In genomic region chr12:17537147-17537546, GRCm38 (mm10) we compare ENCODE assay signal across 29 mouse cellular contexts. TPM values are rescaled to one million over a fixed set of nuclear protein-coding genes. Genes with fewer than 3 reads are reported as not detected.
DNase-seq lines count a peak whose midpoint lies in the region; ATAC-seq and TF ChIP-seq lines count a peak whose summit lies in the region.
"Had no signal": no experiment of that assay in that cellular context is flagged by ENCODE, and none has a peak within 500 bp of the region (broad histone marks: within the 10 kb centered on the region; RNA-seq: fewer than 3 reads in every experiment).

No protein-coding gene starts in this region.

- no peaks in the 10 kb centered on the region for H3K9me3 ChIP-seq in intestine, embryonic 16.5 days (ENCODE audit: control insufficient read depth, low read length)
- H3K9me3 ChIP-seq in liver, embryonic 14.5 days (ENCODE audit: control insufficient read depth, low read length) = no peaks in the 10 kb centered on the region
- no peaks in the 10 kb centered on the region for H3K9me3 ChIP-seq in stomach, postnatal 0 days (ENCODE audit: control insufficient read depth, low read length)
- H3K9me3 ChIP-seq: heart, embryonic 13.5 days; hindbrain, embryonic 10.5 days; hindbrain, embryonic 15.5 days; midbrain, embryonic 10.5 days; midbrain, embryonic 15.5 days had no signal

- no peak overlapping the region for H3K27ac ChIP-seq in intestine, embryonic 16.5 days (ENCODE audit: low read length)
- peak overlapping the region; percentile 90 for H3K27ac ChIP-seq in liver, embryonic 14.5 days
- no peak overlapping the region for H3K27ac ChIP-seq in stomach, postnatal 0 days (replicated peaks)
- H3K27ac ChIP-seq: gastrocnemius, adult 2 months; heart, embryonic 13.5 days; hindbrain, embryonic 10.5 days; hindbrain, embryonic 15.5 days; kidney, postnatal 0 days; midbrain, embryonic 10.5 days; midbrain, embryonic 15.5 days had no signal

- no peaks in the 10 kb centered on the region for H3K36me3 ChIP-seq in intestine, embryonic 16.5 days (ENCODE audit: control insufficient read depth, insufficient read depth, low read length)
- H3K36me3 ChIP-seq in liver, embryonic 14.5 days (replicated peaks; ENCODE audit: control insufficient read depth, insufficient read depth, low read depth) = no peaks in the 10 kb centered on the region
- H3K36me3 ChIP-seq in stomach, postnatal 0 days (ENCODE audit: control insufficient read depth, insufficient read depth, low read length) = no peaks in the 10 kb centered on the region
- H3K36me3 ChIP-seq: heart, embryonic 13.5 days; hindbrain, embryonic 10.5 days; hindbrain, embryonic 15.5 days; midbrain, embryonic 10.5 days; midbrain, embryonic 15.5 days had no signal

- peak; percentile 46 for TF ChIP-seq EP300 in liver, embryonic 14.5 days (IDR thresholded peaks at IDR 0.05; ENCODE audit: low read depth)
- TF ChIP-seq EP300 in stomach, postnatal 0 days (optimal IDR thresholded peaks at IDR 0.05) = no peak

- DNase-seq in MEL-GATA-1-ER (ENCODE audit: extremely low read depth, low read depth) = peak; percentile 73
- no peak for DNase-seq in liver, embryonic 14.5 days (ENCODE audit: low read depth in 3 of 3, low spot score in 3 of 3)
- DNase-seq in stomach, postnatal 0 days (ENCODE audit: low spot score) = no peak
- no peak for DNase-seq in gastrocnemius, postnatal 4 days (ENCODE audit: low spot score in 2 of 2)
- DNase-seq in retina, postnatal 1 day = no peak
- no peak for DNase-seq in adrenal gland, postnatal 14 days
- DNase-seq: cerebellum, adult 9-10 months; cerebellum, postnatal 36 days; gastrocnemius, adult 2 months; gastrocnemius, postnatal 36 days; heart, postnatal 10 days; kidney, adult 8-10 months; kidney, postnatal 4 days; layer of hippocampus, postnatal 36 days; left cerebral cortex, postnatal 4 days; lung, embryonic 14.5 days; lung, postnatal 14 days; right cerebral cortex, adult 18-20 months; thymus, adult 2 months; thymus, postnatal 36 days had no signal

- 80% methylated on average over 3 of the region's 3 CpGs for WGBS in intestine, embryonic 16.5 days
- 48% methylated on average over 3 of the region's 3 CpGs for WGBS in liver, embryonic 14.5 days (ENCODE audit: insufficient replicate concordance)
- 83% methylated on average over 3 of the region's 3 CpGs for WGBS in stomach, postnatal 0 days

- no peaks in the 10 kb centered on the region for H3K27me3 ChIP-seq in intestine, embryonic 16.5 days (replicated peaks; ENCODE audit: control insufficient read depth, insufficient read depth, low read length)
- no peaks in the 10 kb centered on the region for H3K27me3 ChIP-seq in liver, embryonic 14.5 days (ENCODE audit: control insufficient read depth, insufficient read depth, low read length)
- no peaks in the 10 kb centered on the region for H3K27me3 ChIP-seq in stomach, postnatal 0 days (ENCODE audit: control insufficient read depth, insufficient read depth, low read length)
- H3K27me3 ChIP-seq: hindbrain, embryonic 15.5 days; midbrain, embryonic 15.5 days had no signal

- H3K4me2 ChIP-seq in intestine, embryonic 16.5 days (ENCODE audit: low read depth, low read length) = no peak overlapping the region
- peak overlapping the region; percentile 96 for H3K4me2 ChIP-seq in liver, embryonic 14.5 days (ENCODE audit: low read depth)
- H3K4me2 ChIP-seq in stomach, postnatal 0 days (replicated peaks; ENCODE audit: low read depth) = no peak overlapping the region
- H3K4me2 ChIP-seq: heart, embryonic 13.5 days; hindbrain, embryonic 15.5 days; lung, embryonic 14.5 days; midbrain, embryonic 15.5 days had no signal

- H3K4me1 ChIP-seq in intestine, embryonic 16.5 days (ENCODE audit: control insufficient read depth, insufficient read depth, low read length) = no peaks in the 10 kb centered on the region
- peaks cover 54 to 57% of the 10 kb centered on the region in 2 experiments for H3K4me1 ChIP-seq in liver, embryonic 14.5 days (replicated peaks; ENCODE audit: control insufficient read depth in 2 of 2, insufficient read depth in 2 of 2, low read length in 1 of 2)
- H3K4me1 ChIP-seq in stomach, postnatal 0 days (replicated peaks; ENCODE audit: control insufficient read depth, insufficient read depth) = no peaks in the 10 kb centered on the region
- H3K4me1 ChIP-seq: heart, embryonic 13.5 days; hindbrain, embryonic 10.5 days; hindbrain, embryonic 15.5 days; midbrain, embryonic 10.5 days; midbrain, embryonic 15.5 days had no signal

- 0 out of 2 replicates have a peak, but pooled peaks have one; percentile 26 for ATAC-seq in intestine, embryonic 16.5 days
- peak; percentile 15 for ATAC-seq in liver, embryonic 14.5 days (ENCODE audit: insufficient read depth)
- 0 out of 2 replicates have a peak, but pooled peaks have one; percentile 47 for ATAC-seq in stomach, postnatal 0 days (ENCODE audit: low FRiP score, low TSS enrichment)
- ATAC-seq: forebrain, embryonic 14.5 days; inflammation-experienced regulatory T-cells, adult 6 months; midbrain, embryonic 15.5 days had no signal

- no peak for TF ChIP-seq CTCF in liver, embryonic 14.5 days (IDR thresholded peaks at IDR 0.05; ENCODE audit: low read depth)
- no peak for TF ChIP-seq CTCF in stomach, postnatal 0 days (IDR thresholded peaks at IDR 0.05; ENCODE audit: low read depth)

- H3K9ac ChIP-seq in intestine, embryonic 16.5 days (ENCODE audit: low read depth, low read length) = no peak overlapping the region
- H3K9ac ChIP-seq in liver, embryonic 14.5 days (replicated peaks) = peak overlapping the region; percentile 78
- no peak overlapping the region for H3K9ac ChIP-seq in stomach, postnatal 0 days (ENCODE audit: low read length)
- H3K9ac ChIP-seq: heart, embryonic 13.5 days; hindbrain, embryonic 15.5 days; lung, embryonic 14.5 days; midbrain, embryonic 15.5 days had no signal

- no peak overlapping the region for H3K4me3 ChIP-seq in intestine, embryonic 16.5 days (ENCODE audit: low read length)
- no peak overlapping the region for H3K4me3 ChIP-seq in liver, embryonic 14.5 days (ENCODE audit: insufficient read depth in 1 of 2, low read depth in 2 of 2, low read length in 2 of 2)
- H3K4me3 ChIP-seq in stomach, postnatal 0 days (ENCODE audit: low read depth, low read length) = no peak overlapping the region
- H3K4me3 ChIP-seq: gastrocnemius, adult 2 months; heart, embryonic 13.5 days; hindbrain, embryonic 10.5 days; hindbrain, embryonic 15.5 days; midbrain, embryonic 10.5 days; midbrain, embryonic 15.5 days had no signal

RNA-seq across cellular contexts. Expression of gene Odc1, which starts 7.4 kb away (rescaled TPM):
- polyA plus RNA-seq in intestine, embryonic 16.5 days (2015; fragmentation: Nextera tagmentation; extraction: Ambion mirVana) = 168 and 176 TPM in 2 replicates
- 367 and 457 TPM in 2 replicates for polyA plus RNA-seq in liver, embryonic 14.5 days (2012; rRNA removed)
- polyA plus RNA-seq in liver, embryonic 14.5 days (2014; fragmentation: Nextera tagmentation; extraction: Ambion mirVana) = 444 and 509 TPM in 2 replicates
- 67.7 and 70.4 TPM in 2 replicates for polyA plus RNA-seq in stomach, postnatal 0 days (2015; fragmentation: Nextera tagmentation; extraction: Ambion mirVana)
- total RNA-seq in gastrocnemius, postnatal 4 days (2021) = 100 to 1,000 TPM; 126 to 127 TPM
- total RNA-seq in adrenal gland, postnatal 14 days (2021) = 246 and 273 TPM in 2 replicates
